Mouse (Mus musculus): ENCODE results near the gene Vps33a.

The Vps33a gene

GRCm38 (mm10) chr5:123572357-123573186 lies at the start of gene Vps33a:
Gene Vps33a, minus strand, starts transcription at chr5:123573038.
- peak; percentile 99 for DNase-seq

- DNase-seq = no peak
Observed at GRCm38 (mm10) chr5:123622421-123622820, 49.6 kb upstream of the Vps33a start.

GRCm38 (mm10) chr5:123618558-123618957 lies 45.7 kb upstream of the Vps33a start:
- no peak for DNase-seq

- DNase-seq = no peak
Observed at GRCm38 (mm10) chr5:123614246-123614645, 41.4 kb upstream of the Vps33a start.

GRCm38 (mm10) chr5:123609843-123610242 lies 37.0 kb upstream of the Vps33a start:
- peak; percentile 86 for DNase-seq

GRCm38 (mm10) chr5:123609416-123609815 lies 36.6 kb upstream of the Vps33a start:
- no peak for DNase-seq

- DNase-seq = no peak
Observed at GRCm38 (mm10) chr5:123607211-123607669, 34.4 kb upstream of the Vps33a start.

GRCm38 (mm10) chr5:123603496-123603895 lies 30.7 kb upstream of the Vps33a start:
- no peak for DNase-seq

- no peak for DNase-seq
Observed at GRCm38 (mm10) chr5:123602174-123602573, 29.3 kb upstream of the Vps33a start.

- DNase-seq = no peak
Observed at GRCm38 (mm10) chr5:123599319-123599718, 26.5 kb upstream of the Vps33a start.

- DNase-seq = no peak
Observed at GRCm38 (mm10) chr5:123593622-123594280, 20.9 kb upstream of the Vps33a start.

GRCm38 (mm10) chr5:123580043-123580442 lies 7.2 kb upstream of the Vps33a start:
- DNase-seq = no peak

GRCm38 (mm10) chr5:123576696-123577095 lies 3.9 kb upstream of the Vps33a start:
- no peak for DNase-seq

- no peak for DNase-seq
Observed at GRCm38 (mm10) chr5:123573362-123573761, 524 bp upstream of the Vps33a start.

- DNase-seq = no peak
Observed at GRCm38 (mm10) chr5:123561128-123561527, 11.7 kb downstream of the Vps33a start.

- DNase-seq = no peak
Observed at GRCm38 (mm10) chr5:123559588-123559987, 13.2 kb downstream of the Vps33a start.

- peak; percentile 63 for DNase-seq
Observed at GRCm38 (mm10) chr5:123556451-123556850, 16.4 kb downstream of the Vps33a start.

- DNase-seq = no peak
Observed at GRCm38 (mm10) chr5:123555693-123556092, 17.1 kb downstream of the Vps33a start.

GRCm38 (mm10) chr5:123533801-123534200 lies 39.0 kb downstream of the Vps33a start:
- DNase-seq = no peak

GRCm38 (mm10) chr5:123530056-123530455 lies 42.8 kb downstream of the Vps33a start:
- DNase-seq = no peak

GRCm38 (mm10) chr5:123528641-123529040 lies 44.2 kb downstream of the Vps33a start:
- no peak for DNase-seq

GRCm38 (mm10) chr5:123525916-123526495 lies 46.8 kb downstream of the Vps33a start:
- DNase-seq = no peak

GRCm38 (mm10) chr5:123525281-123525680 lies 47.6 kb downstream of the Vps33a start, which contains the start of gene Gm49027:
Gene Gm49027, minus strand, starts transcription at chr5:123525488.
- DNase-seq = no peak

GRCm38 (mm10) chr5:123524393-123524750 lies 48.5 kb downstream of the Vps33a start:
- no peak for DNase-seq
